Mouse (Mus musculus): Measurements from ENCODE around the gene Skil. TPM values are rescaled to one million over a fixed set of nuclear protein-coding genes. Genes with fewer than 3 reads are reported as not detected.
"Not testable (repeated sequence)": the region's sequence is repeated elsewhere in the genome, so short reads cannot be mapped to it uniquely, and the experiment has no call there.

Skil gene
- polyA plus RNA-seq, 1 experiment, result 21.4 TPM

- Histone ChIP-seq H3K4me1 (ENCODE audit: control insufficient read depth, insufficient read depth, insufficient read length, low read length) (0 out of 2 replicates have a peak, but pooled peaks cover 3% of the 10 kb centered on the region), H3K4me3 (ENCODE audit: insufficient read depth, low read depth, low read length) (no peak overlapping the region), H3K27ac (replicated peaks; ENCODE audit: low read depth, low read length) (no peak overlapping the region)
Observed at GRCm38 (mm10) chr3:31133664-31134063, 38.8 kb downstream of the Skil start.

- Histone ChIP-seq H3K27ac (replicated peaks; ENCODE audit: low read depth, low read length) (no peak overlapping the region), H3K4me1 (ENCODE audit: control insufficient read depth, insufficient read depth, insufficient read length, low read length) (0 out of 2 replicates have a peak, but pooled peaks cover 3% of the 10 kb centered on the region), H3K4me3 (ENCODE audit: insufficient read depth, low read depth, low read length) (no peak overlapping the region)
Observed at GRCm38 (mm10) chr3:31134246-31134645, 39.4 kb downstream of the Skil start.

- Histone ChIP-seq H3K27ac (replicated peaks; ENCODE audit: low read depth, low read length) (no peak overlapping the region), H3K4me1 (ENCODE audit: control insufficient read depth, insufficient read depth, insufficient read length, low read length) (0 out of 2 replicates have a peak, but pooled peaks cover 2% of the 10 kb centered on the region), H3K4me3 (ENCODE audit: insufficient read depth, low read depth, low read length) (no peak overlapping the region)
Observed at GRCm38 (mm10) chr3:31134696-31135095, 39.8 kb downstream of the Skil start.

- not testable (repeated sequence) for H3K4me3 ChIP-seq (ENCODE audit: insufficient read depth, low read depth, low read length); H3K27ac ChIP-seq (replicated peaks; ENCODE audit: low read depth, low read length); H3K4me1 ChIP-seq (ENCODE audit: control insufficient read depth, insufficient read depth, insufficient read length, low read length)
Observed at GRCm38 (mm10) chr3:31136591-31136990, 41.7 kb downstream of the Skil start.

- H3K4me1 ChIP-seq (ENCODE audit: control insufficient read depth, insufficient read depth, insufficient read length, low read length), result no peaks in the 10 kb centered on the region
- H3K27ac ChIP-seq (replicated peaks; ENCODE audit: low read depth, low read length), result no peak overlapping the region
- no peak overlapping the region for H3K4me3 ChIP-seq (ENCODE audit: insufficient read depth, low read depth, low read length)
Observed at GRCm38 (mm10) chr3:31138454-31139424, 43.9 kb downstream of the Skil start.

GRCm38 (mm10) chr3:31141621-31142020 lies 46.8 kb downstream of the Skil start:
- no peak overlapping the region for H3K27ac ChIP-seq (replicated peaks; ENCODE audit: low read depth, low read length)
- no peak overlapping the region for H3K4me3 ChIP-seq (ENCODE audit: insufficient read depth, low read depth, low read length)
- H3K4me1 ChIP-seq (ENCODE audit: control insufficient read depth, insufficient read depth, insufficient read length, low read length), result no peaks in the 10 kb centered on the region

DNA sequence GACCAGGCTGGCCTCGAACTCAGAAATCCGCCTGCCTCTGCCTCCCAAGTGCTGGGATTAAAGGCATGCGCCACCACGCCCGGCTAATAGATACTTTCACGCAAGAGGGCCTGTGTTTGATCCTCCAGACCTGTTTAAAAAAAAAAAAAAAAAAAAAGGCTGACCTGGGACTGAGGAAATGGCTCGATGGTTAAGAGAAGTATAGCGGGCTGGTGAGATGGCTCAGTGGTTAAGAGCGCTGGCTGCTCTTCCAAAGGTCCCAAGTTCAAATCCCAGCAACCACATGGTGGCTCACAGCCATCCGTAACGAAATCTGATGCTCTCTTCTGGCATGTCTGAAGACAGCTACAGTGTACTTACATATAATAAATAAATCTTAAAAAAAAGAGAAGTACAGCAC lies 50.4 kb downstream of the Skil start:
- not testable (repeated sequence) for H3K27ac ChIP-seq (replicated peaks; ENCODE audit: low read depth, low read length); H3K4me3 ChIP-seq (ENCODE audit: insufficient read depth, low read depth, low read length); H3K4me1 ChIP-seq (ENCODE audit: control insufficient read depth, insufficient read depth, insufficient read length, low read length)

DNA sequence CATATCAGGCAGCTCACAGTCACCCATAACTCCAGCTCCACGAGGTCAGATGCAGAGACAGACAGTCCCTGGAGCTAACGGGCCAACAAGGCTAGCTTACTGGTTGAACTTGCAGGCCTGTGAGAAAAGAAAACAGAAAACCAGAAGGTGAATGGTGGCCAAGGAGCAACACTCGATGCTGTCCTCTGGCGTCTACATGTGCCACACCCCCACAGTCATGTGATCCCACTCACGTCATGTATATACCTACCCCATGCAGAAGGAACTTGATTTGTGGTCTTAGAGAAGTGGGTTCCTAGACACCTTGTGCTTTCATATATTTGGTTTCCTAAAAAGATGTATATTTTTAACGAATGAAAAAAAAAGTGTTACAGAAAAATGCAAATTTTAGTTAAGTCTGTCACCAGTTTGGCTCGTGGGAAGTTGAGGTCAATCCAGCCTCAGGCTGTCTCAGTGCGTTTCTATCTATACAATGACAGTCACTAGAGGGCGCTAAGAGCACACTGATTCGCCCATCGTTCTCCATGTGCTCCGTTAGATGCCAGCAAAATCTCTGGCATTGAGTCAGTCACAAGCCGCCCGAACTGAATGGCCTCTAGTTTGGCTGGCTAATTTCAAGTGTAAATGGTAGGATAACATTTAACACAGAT lies 50.9 kb downstream of the Skil start:
- Histone ChIP-seq H3K4me3 (ENCODE audit: insufficient read depth, low read depth, low read length) (no peak overlapping the region), H3K27ac (replicated peaks; ENCODE audit: low read depth, low read length) (no peak overlapping the region), H3K4me1 (ENCODE audit: control insufficient read depth, insufficient read depth, insufficient read length, low read length) (no peaks in the 10 kb centered on the region)

GRCm38 (mm10) chr3:31148595-31148994 lies 53.7 kb downstream of the Skil start:
- Histone ChIP-seq H3K4me3 (ENCODE audit: insufficient read depth, low read depth, low read length) (no peak overlapping the region), H3K4me1 (ENCODE audit: control insufficient read depth, insufficient read depth, insufficient read length, low read length) (no peaks in the 10 kb centered on the region), H3K27ac (replicated peaks; ENCODE audit: low read depth, low read length) (no peak overlapping the region)

DNA sequence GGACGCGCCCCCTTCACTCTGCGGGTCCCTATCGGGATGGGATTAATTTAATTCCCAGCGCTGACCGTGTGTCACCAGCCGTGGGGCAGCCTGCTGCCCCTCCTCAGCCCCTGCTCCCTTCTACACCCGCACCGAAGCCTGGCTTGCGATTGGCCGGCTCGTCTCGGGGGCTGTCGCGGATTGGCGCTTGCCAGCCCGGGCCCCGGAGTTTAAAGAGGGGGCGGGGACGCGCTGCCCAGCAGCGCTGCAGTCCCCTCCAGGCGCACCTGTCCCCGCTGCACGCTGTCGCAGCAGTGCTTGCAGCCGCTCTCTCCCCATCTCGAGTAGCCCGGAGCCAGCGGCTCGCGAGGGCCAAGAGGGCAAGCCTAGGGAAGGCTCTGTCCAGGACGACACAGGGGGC lies 54.8 kb downstream of the Skil start, which contains the start of gene Cldn11:
Cldn11 (plus strand) TSS at position 215 of the 400 bp plus-strand sequence.
- Histone ChIP-seq H3K27ac (replicated peaks; ENCODE audit: low read depth, low read length) (no peak within 1 kb of the TSS), H3K4me3 (ENCODE audit: insufficient read depth, low read depth, low read length) (0 out of 2 replicates have a peak within 1 kb of the TSS, but pooled peaks have one; percentile 7), H3K4me1 (ENCODE audit: control insufficient read depth, insufficient read depth, insufficient read length, low read length) (no peaks in the 10 kb centered on the region)

GRCm38 (mm10) chr3:31152108-31152507 lies 57.2 kb downstream of the Skil start:
- H3K4me3 ChIP-seq (ENCODE audit: insufficient read depth, low read depth, low read length), result no peak overlapping the region
- H3K4me1 ChIP-seq (ENCODE audit: control insufficient read depth, insufficient read depth, insufficient read length, low read length), result no peaks in the 10 kb centered on the region
- H3K27ac ChIP-seq (replicated peaks; ENCODE audit: low read depth, low read length), result no peak overlapping the region

- no peak overlapping the region for H3K27ac ChIP-seq (replicated peaks; ENCODE audit: low read depth, low read length)
- no peak overlapping the region for H3K4me3 ChIP-seq (ENCODE audit: insufficient read depth, low read depth, low read length)
- no peaks in the 10 kb centered on the region for H3K4me1 ChIP-seq (ENCODE audit: control insufficient read depth, insufficient read depth, insufficient read length, low read length)
Observed at GRCm38 (mm10) chr3:31156126-31156525, 61.3 kb downstream of the Skil start.

GRCm38 (mm10) chr3:31157776-31158175 lies 62.9 kb downstream of the Skil start:
- Histone ChIP-seq H3K27ac (replicated peaks; ENCODE audit: low read depth, low read length) (no peak overlapping the region), H3K4me3 (ENCODE audit: insufficient read depth, low read depth, low read length) (no peak overlapping the region), H3K4me1 (ENCODE audit: control insufficient read depth, insufficient read depth, insufficient read length, low read length) (no peaks in the 10 kb centered on the region)

DNA sequence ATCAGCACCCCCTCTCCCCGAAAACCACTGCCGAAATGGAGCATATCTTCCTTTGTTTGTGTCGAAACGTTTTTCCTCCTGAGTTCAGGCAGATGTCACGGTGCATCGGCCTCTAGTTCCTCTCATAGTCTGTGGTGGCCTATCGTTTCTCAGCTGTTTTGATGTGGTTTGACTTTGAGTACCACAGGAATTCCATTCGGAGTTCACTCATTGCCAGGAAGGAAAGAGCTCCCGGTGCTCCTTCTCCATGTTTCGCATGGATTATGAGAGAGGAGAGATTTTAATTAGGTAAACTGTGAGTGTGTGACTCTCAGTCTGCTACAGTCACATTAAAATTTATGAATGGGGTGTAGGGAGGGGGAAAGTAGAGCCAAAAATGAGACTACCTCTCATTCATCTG lies 65.2 kb downstream of the Skil start:
- Histone ChIP-seq H3K4me1 (ENCODE audit: control insufficient read depth, insufficient read depth, insufficient read length, low read length) (no peaks in the 10 kb centered on the region), H3K27ac (replicated peaks; ENCODE audit: low read depth, low read length) (no peak overlapping the region), H3K4me3 (ENCODE audit: insufficient read depth, low read depth, low read length) (no peak overlapping the region)

- Histone ChIP-seq H3K27ac (replicated peaks; ENCODE audit: low read depth, low read length) (no peak overlapping the region), H3K4me1 (ENCODE audit: control insufficient read depth, insufficient read depth, insufficient read length, low read length) (no peaks in the 10 kb centered on the region), H3K4me3 (ENCODE audit: insufficient read depth, low read depth, low read length) (no peak overlapping the region)
Observed at GRCm38 (mm10) chr3:31161336-31161735, 66.5 kb downstream of the Skil start.
